Mouse (Mus musculus) common myeloid progenitor, adult 5-6 weeks (primary cell): ENCODE data around the gene Krit1. TPM values are rescaled to one million over a fixed set of nuclear protein-coding genes. Genes with fewer than 3 reads are reported as not detected.
"Not testable (repeated sequence)": the region's sequence is repeated elsewhere in the genome, so short reads cannot be mapped to it uniquely, and the experiment has no call there.

Experiments
- ATAC-seq: replicated peaks from 2 replicates; pipeline ENCODE4 v1.8.0; 2016; ENCODE audit warnings: low read depth, mild to moderate bottlenecking, moderate TSS enrichment, inconsistent platforms; ENCODE audit not compliant: poor library complexity, severe bottlenecking
- total RNA-seq: library from RNA; stranded (forward); fragments of 200-1000, 187-1606 nt; gene quantifications from 2 replicates; pipeline ENCODE4 v1.2.3, GENCODE M21; 2017

Krit1 gene
- total RNA-seq, 1 experiment from 2014 or later: 67.5 TPM

- no peak for ATAC-seq
Measured at GRCm38 (mm10) chr5:3873485-3873884, 70.5 kb downstream of the Krit1 start.

GRCm38 (mm10) chr5:3886862-3887261, 83.9 kb downstream of the Krit1 start:
- ATAC-seq: not testable (repeated sequence)

GRCm38 (mm10) chr5:3889201-3889600, 86.2 kb downstream of the Krit1 start:
- ATAC-seq: no peak

GRCm38 (mm10) chr5:3893459-3894293, 90.7 kb downstream of the Krit1 start, which contains the start of gene Mterf1a:
Mterf1a (minus strand) TSS chr5:3893933.
- peak; percentile 100 for ATAC-seq

GRCm38 (mm10) chr5:3894294-3894619, 91.3 kb downstream of the Krit1 start:
- ATAC-seq: not testable (repeated sequence)

Other genes with a start within 250 kb of the Krit1 start
- 15.8 and 17.7 TPM in 2 replicates for gene 1700109H08Rik, start 231.6 kb upstream of the Krit1 start, total RNA-seq
- 21.0 and 32.2 TPM in 2 replicates for gene Pex1, start 207.1 kb upstream of the Krit1 start, total RNA-seq
- gene Rbm48, start 206.6 kb upstream of the Krit1 start, total RNA-seq: 37.9 and 38.6 TPM in 2 replicates
- gene Tmbim7, start 152.0 kb upstream of the Krit1 start, total RNA-seq: 2.9 TPM in 1 of 2 replicates, not detected in the other
- gene Gatad1, start 146.0 kb upstream of the Krit1 start, total RNA-seq: 187 and 209 TPM in 2 replicates
- gene Ankib1, start 259 bp upstream of the Krit1 start, total RNA-seq: 43.5 and 68.3 TPM in 2 replicates
- gene Lrrd1, start 42.0 kb downstream of the Krit1 start, total RNA-seq: not detected in 2 replicates
- gene Mterf1a, start 90.7 kb downstream of the Krit1 start, total RNA-seq: 11.2 and 17.0 TPM in 2 replicates
- 75.4 and 103 TPM in 2 replicates for gene Akap9, start 124.9 kb downstream of the Krit1 start, total RNA-seq